Comparison of ENCODE assay signal across 11 mouse cellular contexts in the genomic region with DNA sequence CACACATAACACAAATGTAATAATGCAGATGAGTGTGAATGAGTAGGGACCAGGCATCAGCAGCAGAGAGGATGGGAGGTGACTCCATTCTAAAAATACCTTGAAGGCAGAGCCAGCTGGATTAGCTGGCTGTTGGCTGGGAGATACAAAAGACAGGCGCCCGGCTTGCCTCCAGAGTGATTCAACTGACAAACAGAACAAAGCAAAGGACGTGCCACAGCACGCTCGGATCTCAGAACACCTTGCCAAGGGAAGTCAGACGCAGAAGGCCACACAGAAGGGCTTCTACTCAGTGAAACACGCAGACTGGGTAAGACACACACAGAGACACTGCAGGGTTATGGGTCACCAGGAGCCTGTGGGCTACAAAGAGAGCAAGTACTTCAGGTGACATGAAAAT. TPM values are rescaled to one million over a fixed set of nuclear protein-coding genes. Genes with fewer than 3 reads are reported as not detected.
DNase-seq lines count a peak whose midpoint lies in the region; ATAC-seq lines count a peak whose summit lies in the region.
"Had no signal": no experiment of that assay in that cellular context is flagged by ENCODE, and none has a peak within 500 bp of the region (broad histone marks: within the 10 kb centered on the region; RNA-seq: fewer than 3 reads in every experiment).

No protein-coding gene starts in this region.

- 27% methylated on average over 7 of the region's 7 CpGs for WGBS in heart, embryonic 15.5 days

- no peaks in the 10 kb centered on the region for H3K27me3 ChIP-seq in heart, embryonic 15.5 days
- H3K27me3 ChIP-seq: liver, embryonic 15.5 days had no signal

- peak; percentile 65 for ATAC-seq in heart, embryonic 15.5 days (replicated peaks; ENCODE audit: insufficient number of reproducible peaks, insufficient read depth, low FRiP score, low read depth)
- ATAC-seq: CD4-positive, CD25-positive, alpha-beta regulatory T cell, adult 4 months had no signal

- peaks cover 5% of the 10 kb centered on the region for H3K4me1 ChIP-seq in heart, embryonic 15.5 days (replicated peaks)
- H3K4me1 ChIP-seq: liver, embryonic 15.5 days had no signal

- H3K27ac ChIP-seq in heart, embryonic 15.5 days: peak overlapping the region; percentile 80
- H3K27ac ChIP-seq: liver, embryonic 15.5 days had no signal

- no peak overlapping the region for H3K4me3 ChIP-seq in heart, embryonic 15.5 days
- H3K4me3 ChIP-seq: liver, embryonic 15.5 days had no signal

- no peaks in the 10 kb centered on the region for H3K36me3 ChIP-seq in heart, embryonic 15.5 days
- H3K36me3 ChIP-seq: liver, embryonic 15.5 days had no signal

- no peaks in the 10 kb centered on the region for H3K9me3 ChIP-seq in heart, embryonic 15.5 days (replicated peaks)
- H3K9me3 ChIP-seq: liver, embryonic 15.5 days had no signal

- no peak overlapping the region for H3K9ac ChIP-seq in heart, embryonic 15.5 days
- H3K9ac ChIP-seq: liver, embryonic 15.5 days had no signal

- peak overlapping the region; percentile 34; the same call in 1 of the 2 replicates for H3K4me2 ChIP-seq in heart, embryonic 15.5 days
- H3K4me2 ChIP-seq: liver, embryonic 15.5 days had no signal

- DNase-seq in layer of hippocampus, adult 11-12 months (ENCODE audit: low spot score): peak; percentile 66
- no peak for DNase-seq in layer of hippocampus, postnatal 25 days (ENCODE audit: extremely low spot score in 1 of 2, low spot score in 1 of 2)
- DNase-seq in cerebellum, postnatal 25 days: peak; percentile 37 to 45
- DNase-seq in right cerebral cortex, postnatal 10 days (ENCODE audit: low spot score in 2 of 2): peak; percentile 41 to 51
- no peak for DNase-seq in spleen, postnatal 14 days (ENCODE audit: low spot score in 2 of 2)
- no peak for DNase-seq in spleen, adult 12 weeks (ENCODE audit: low spot score)
- no peak for DNase-seq in embryo, embryonic 10 days (ENCODE audit: low spot score)
- DNase-seq: gastrocnemius, postnatal 14 days had no signal

RNA-seq across cellular contexts. Expression of a gene that starts 24.0 kb away (rescaled TPM):
- total RNA-seq in layer of hippocampus, postnatal 25 days (2021): not detected
- polyA plus RNA-seq in heart, embryonic 15.5 days (2015; fragmentation: Nextera tagmentation; extraction: Ambion mirVana): 0.28 and 0.86 TPM in 2 replicates
- polyA plus RNA-seq: CD4-positive, CD25-positive, alpha-beta regulatory T cell, adult 4 months; liver, embryonic 15.5 days had no signal

Comparison
In these comparisons a context has a peak if more than half of its experiments do, and no peak if none do; other contexts are left out.
1. DNase-seq: peak in layer of hippocampus, adult 11-12 months (single experiment), cerebellum, postnatal 25 days (2 of 2) and right cerebral cortex, postnatal 10 days (2 of 2); none in layer of hippocampus, postnatal 25 days (0 of 2), spleen, postnatal 14 days (0 of 2), spleen, adult 12 weeks (single experiment) and embryo, embryonic 10 days (single experiment).